Mouse (Mus musculus): ENCODE measurements at regions not wholly inside any gene's neighbourhood (a gene's known extent, or its start where the extent isn't known, plus 50 kb on each side); places are given as distances from the start of the nearest gene placed in this dataset.

DNA sequence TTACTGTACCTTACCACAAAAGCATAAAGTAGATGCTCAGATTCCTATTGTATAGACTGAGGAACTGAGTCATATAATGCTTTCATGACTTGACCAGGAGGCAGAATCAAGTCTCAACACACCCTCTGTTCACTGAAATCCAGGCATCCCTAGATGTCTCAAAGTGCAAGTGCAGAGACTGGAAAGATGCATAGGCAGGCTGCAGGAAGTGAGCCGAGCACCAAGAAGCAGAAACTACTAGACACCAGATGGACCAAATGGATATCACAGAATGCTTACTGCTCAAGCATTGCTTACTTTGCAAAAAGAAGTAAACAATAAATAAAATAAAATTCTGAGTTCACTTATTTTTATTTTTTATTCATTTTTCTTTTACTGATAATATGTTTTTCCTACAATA lies 143.0 kb upstream of the Cpeb2 start:
- no peak for DNase-seq (ENCODE audit: low spot score in 2 of 2)

GRCm38 (mm10) chr5:43093647-43094326 lies 139.2 kb upstream of the Cpeb2 start:
- DNase-seq (ENCODE audit: low spot score in 2 of 2): no peak

DNA sequence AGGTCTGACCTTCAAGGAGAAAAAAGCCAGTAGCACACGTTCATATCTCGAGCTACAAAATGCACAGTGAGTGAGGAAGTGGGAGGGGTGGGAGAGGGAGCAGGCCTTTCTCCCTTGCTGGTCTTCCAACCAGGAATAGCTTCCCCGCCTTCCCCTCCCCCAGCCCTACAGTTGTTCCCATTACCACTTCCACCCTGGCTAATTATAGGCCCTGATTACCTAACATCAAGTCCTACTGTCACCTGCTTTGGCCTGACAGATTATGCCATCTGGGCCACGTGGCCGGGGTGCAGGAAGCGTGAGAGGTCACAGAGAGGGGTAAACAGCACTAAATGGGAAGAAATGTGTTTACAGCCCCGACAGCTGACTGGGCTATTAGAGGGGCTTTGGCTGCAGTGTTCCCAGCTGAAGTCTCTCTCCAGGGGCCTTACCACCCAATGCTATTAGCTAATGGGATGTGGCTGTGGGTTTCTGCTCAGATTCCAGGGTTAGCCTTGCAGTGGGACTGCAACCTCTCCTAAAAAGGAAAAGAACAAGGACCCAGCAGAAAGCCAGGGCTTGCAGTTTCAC lies 138.6 kb upstream of the Cpeb2 start:
- DNase-seq (ENCODE audit: low spot score in 2 of 2): no peak

DNA sequence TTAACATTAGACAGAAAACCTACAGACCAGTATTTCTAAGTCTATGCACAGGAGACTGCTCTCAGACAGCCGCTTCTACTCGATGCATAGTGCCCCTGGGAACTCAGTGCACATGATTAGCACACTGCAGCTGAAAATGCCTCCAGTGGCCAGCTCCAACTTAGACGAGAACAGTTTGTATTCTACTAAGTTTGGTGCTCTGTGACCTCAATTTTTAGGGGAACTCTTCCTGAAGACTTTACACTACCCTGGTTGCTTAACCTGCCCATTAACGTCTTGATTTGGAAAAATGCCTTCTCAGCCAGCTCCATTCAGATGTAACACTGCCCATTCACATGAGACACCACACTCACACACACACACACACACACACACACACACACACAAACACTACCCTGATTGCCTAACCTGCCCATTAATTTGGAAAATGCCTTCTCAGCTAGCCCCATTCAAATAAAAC lies 130.9 kb upstream of the Cpeb2 start:
- no peak for DNase-seq (ENCODE audit: low spot score in 2 of 2)

GRCm38 (mm10) chr5:43102590-43102989 lies 130.4 kb upstream of the Cpeb2 start:
- DNase-seq (ENCODE audit: low spot score in 2 of 2): no peak

- DNase-seq (ENCODE audit: low spot score in 2 of 2): no peak
Observed at GRCm38 (mm10) chr5:43103728-43104127, 129.2 kb upstream of the Cpeb2 start.

GRCm38 (mm10) chr5:43105528-43105927 lies 127.4 kb upstream of the Cpeb2 start:
- no peak for DNase-seq (ENCODE audit: low spot score in 2 of 2)

DNA sequence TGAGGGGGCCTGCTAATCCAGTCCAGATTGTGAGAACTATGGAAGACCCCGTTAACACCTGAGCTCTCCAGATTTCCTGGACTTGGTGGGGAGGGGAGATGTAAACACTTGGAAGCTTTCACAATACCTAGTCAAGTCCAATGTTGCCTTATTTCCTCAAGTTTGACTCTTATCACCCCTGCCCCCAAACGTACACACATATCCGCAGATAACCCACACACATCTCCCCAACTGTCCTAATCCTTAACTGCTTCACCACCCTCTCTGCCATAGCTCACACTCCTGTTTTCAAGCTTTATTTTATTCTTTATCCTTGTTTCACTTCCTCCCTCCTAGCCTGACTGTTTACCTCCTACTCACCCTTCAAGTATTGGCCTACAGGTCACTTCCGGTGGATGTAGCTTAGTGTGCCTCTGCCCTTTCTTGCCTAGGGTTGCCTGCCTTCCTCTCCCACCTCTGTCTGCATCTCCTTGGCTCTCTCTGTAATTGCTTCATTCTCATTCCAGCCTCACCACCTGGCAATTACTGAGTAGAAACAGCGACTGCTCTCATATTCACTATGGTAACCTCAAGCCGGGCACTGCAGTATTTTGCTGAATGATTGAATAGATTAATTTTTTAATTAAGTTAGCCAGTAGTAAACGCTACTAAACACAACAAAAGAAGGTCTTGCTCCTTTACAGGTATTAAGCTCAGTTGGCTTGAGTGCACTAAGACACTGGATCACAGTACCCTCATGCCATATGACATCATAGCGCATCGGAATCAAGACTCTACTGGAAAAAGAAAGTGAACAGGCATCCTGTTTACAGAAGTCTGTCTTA lies 125.3 kb upstream of the Cpeb2 start:
- no peak for DNase-seq (ENCODE audit: low spot score in 2 of 2)

GRCm38 (mm10) chr5:43108260-43108589 lies 124.7 kb upstream of the Cpeb2 start:
- DNase-seq (ENCODE audit: low spot score in 2 of 2): no peak

- no peak for DNase-seq (ENCODE audit: low spot score in 2 of 2)
Observed at GRCm38 (mm10) chr5:43110122-43110521, 122.8 kb upstream of the Cpeb2 start.

DNA sequence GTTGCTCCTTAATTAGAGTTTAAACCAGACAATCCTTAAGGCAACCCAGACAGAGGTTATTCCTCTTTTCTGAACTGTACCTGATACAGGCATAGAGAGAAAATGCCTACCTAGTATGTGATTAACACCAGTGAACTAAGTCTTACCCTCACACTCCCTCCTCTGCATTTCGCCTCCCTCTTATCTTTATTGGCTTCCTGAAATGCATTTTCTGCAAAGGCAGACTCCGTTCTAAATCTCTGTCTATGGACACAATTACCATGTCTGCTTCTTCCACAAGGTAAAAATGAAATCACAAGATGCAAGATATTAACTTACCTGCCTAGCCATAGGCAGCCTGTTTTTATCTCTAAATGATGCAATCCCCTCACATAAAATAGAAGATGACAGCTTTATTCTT lies 121.2 kb upstream of the Cpeb2 start:
- DNase-seq (ENCODE audit: low spot score in 2 of 2): no peak

GRCm38 (mm10) chr5:43113405-43114119 lies 119.4 kb upstream of the Cpeb2 start:
- DNase-seq (ENCODE audit: low spot score in 2 of 2): no peak

DNA sequence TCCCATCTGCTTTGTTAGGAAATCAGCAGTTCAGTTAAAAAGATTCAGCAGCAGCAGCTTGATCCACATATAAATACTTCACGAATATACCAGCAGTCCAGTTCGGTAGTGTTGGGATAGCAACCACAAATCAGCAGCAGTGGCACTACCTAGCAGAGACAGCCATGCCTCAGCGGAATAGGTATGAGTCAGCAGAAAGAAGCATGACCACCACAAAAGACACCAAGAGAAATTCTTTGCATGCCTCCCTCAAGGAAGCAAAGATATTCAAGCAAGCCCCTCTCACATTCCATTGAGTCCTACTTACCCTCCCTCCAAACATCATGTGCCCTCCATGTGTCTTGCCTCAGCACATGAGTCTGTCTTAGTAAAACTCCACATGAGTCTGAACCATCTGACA lies 117.5 kb upstream of the Cpeb2 start:
- DNase-seq (ENCODE audit: low spot score in 2 of 2): no peak

DNA sequence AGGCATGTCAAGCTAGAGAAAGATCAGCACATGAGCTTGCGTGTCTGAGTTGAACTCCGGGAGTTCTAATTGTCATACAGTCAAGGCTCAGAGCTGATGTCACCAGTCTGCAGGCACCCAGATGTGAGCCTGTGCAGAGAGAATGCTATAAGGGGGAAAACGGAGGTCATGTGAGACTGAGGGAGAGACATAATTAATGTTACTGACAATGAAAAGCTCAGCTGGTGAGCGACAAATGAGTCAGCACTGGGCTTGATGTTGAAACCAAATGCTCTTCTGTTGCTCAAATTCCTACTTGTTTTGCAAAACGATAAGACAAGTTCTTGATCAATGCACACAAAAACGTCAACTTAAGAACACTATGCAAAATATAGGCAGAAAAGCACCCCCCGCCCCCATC lies 116.1 kb upstream of the Cpeb2 start:
- DNase-seq (ENCODE audit: low spot score in 2 of 2): no peak

GRCm38 (mm10) chr5:43121065-43121464 lies 111.9 kb upstream of the Cpeb2 start:
- DNase-seq (ENCODE audit: low spot score in 2 of 2): no peak

- no peak for DNase-seq (ENCODE audit: low spot score in 2 of 2)
Observed at GRCm38 (mm10) chr5:43124301-43124700, 108.7 kb upstream of the Cpeb2 start.

GRCm38 (mm10) chr5:43125774-43126536 lies 107.0 kb upstream of the Cpeb2 start:
- no peak for DNase-seq (ENCODE audit: low spot score in 2 of 2)

GRCm38 (mm10) chr5:43130377-43130776 lies 102.6 kb upstream of the Cpeb2 start:
- DNase-seq (ENCODE audit: low spot score in 2 of 2): no peak

GRCm38 (mm10) chr5:43130901-43131557 lies 101.9 kb upstream of the Cpeb2 start:
- no peak for DNase-seq (ENCODE audit: low spot score in 2 of 2)

GRCm38 (mm10) chr5:43133672-43134071 lies 99.3 kb upstream of the Cpeb2 start:
- no peak for DNase-seq (ENCODE audit: low spot score in 2 of 2)

GRCm38 (mm10) chr5:43136142-43136541 lies 96.8 kb upstream of the Cpeb2 start:
- no peak for DNase-seq (ENCODE audit: low spot score in 2 of 2)

Measured in urinary bladder, adult 18-20 months (tissue).